Mouse (Mus musculus): ENCODE measurements around the gene Nrip2.
A peak's percentile ranks its signal among the peaks of the same experiment; 100 is the strongest.

GRCm38 (mm10) chr6:128424269-128425019, 25.3 kb downstream of the Nrip2 start, which contains the start of gene Itfg2:
- TF ChIP-seq CTCF (conservative IDR thresholded peaks at IDR 0.05; ENCODE audit: insufficient read depth, insufficient read length, low read depth, low read length): no peak
- TF ChIP-seq POLR2A (IDR thresholded peaks at IDR 0.05; ENCODE audit: low read depth, low read length): peak; percentile 90
